Mouse (Mus musculus) midbrain, embryonic 16.5 days (tissue): ENCODE data around the gene Esyt2. TPM values are rescaled to one million over a fixed set of nuclear protein-coding genes. Genes with fewer than 3 reads are reported as not detected.

Experiments
- ATAC-seq: fragments of 200-750 bp; cut with Nextera tagmentation; 2 replicates; pipeline ENCODE4 v1.8.0; 2017; ENCODE audit warnings: moderate TSS enrichment
- H3K27ac ChIP-seq: fragments of 300-500 bp; sonication (generic); 2 replicates; pipeline ENCODE4 v1.5.1; 2014; ENCODE audit warnings: mild to moderate bottlenecking, low read length, mixed read lengths
- H3K27me3 ChIP-seq: fragments of 300-500 bp; sonication (generic); 2 replicates; pipeline ENCODE4 v1.6.1; 2014; ENCODE audit warnings: low read depth, low read length, mixed read lengths; ENCODE audit not compliant: control insufficient read depth, insufficient read depth
- H3K36me3 ChIP-seq: fragments of 300-500 bp; sonication (generic); 2 replicates; pipeline ENCODE4 v1.6.1; 2014; ENCODE audit warnings: mild to moderate bottlenecking, low read length, moderate library complexity, mixed read lengths; ENCODE audit not compliant: control insufficient read depth, insufficient read depth
- H3K4me1 ChIP-seq: fragments of 300-500 bp; sonication (generic); 2 replicates; pipeline ENCODE4 v1.6.1; 2014; ENCODE audit warnings: mild to moderate bottlenecking, low read length, mixed read lengths; ENCODE audit not compliant: control insufficient read depth, insufficient read depth
- H3K4me2 ChIP-seq: fragments of 300-500 bp; sonication (generic); 2 replicates; pipeline ENCODE4 v1.6.1; 2014; ENCODE audit warnings: mild to moderate bottlenecking, low read length, mixed read lengths
- H3K4me3 ChIP-seq: fragments of 300-500 bp; sonication (generic); 2 replicates; pipeline ENCODE4 v1.5.1; 2014; ENCODE audit warnings: low read depth, mild to moderate bottlenecking, low read length, moderate library complexity, mixed read lengths
- H3K9ac ChIP-seq: fragments of 300-500 bp; sonication (generic); 2 replicates; pipeline ENCODE4 v1.6.1; 2014; ENCODE audit warnings: low read depth, low read length, mixed read lengths
- H3K9me3 ChIP-seq: fragments of 300-500 bp; sonication (generic); replicated peaks from 2 replicates; pipeline ENCODE4 v1.6.1; 2014; ENCODE audit warnings: mild to moderate bottlenecking, low read length, mixed read lengths; ENCODE audit not compliant: control insufficient read depth, poor library complexity, severe bottlenecking
- WGBS: fragments of 180-500 bp; shearing (Covaris S2); extraction: QIAGEN DNeasy Blood & Tissue Kit; methylation state at CpG from one replicate; pipeline ENCODE4 v1.1.7; 2014; 5-methylcytosine and 5-hydroxymethylcytosine counted together
- polyA plus RNA-seq: library from polyadenylated mRNA; unstranded; fragments of >200 nt; fragmentation: Nextera tagmentation; extraction: Ambion mirVana; gene quantifications from 2 replicates; pipeline ENCODE4 v1.2.1, GENCODE M21; 2015

Esyt2 gene
- 12.0 and 12.1 TPM in 2 replicates for polyA plus RNA-seq

DNA sequence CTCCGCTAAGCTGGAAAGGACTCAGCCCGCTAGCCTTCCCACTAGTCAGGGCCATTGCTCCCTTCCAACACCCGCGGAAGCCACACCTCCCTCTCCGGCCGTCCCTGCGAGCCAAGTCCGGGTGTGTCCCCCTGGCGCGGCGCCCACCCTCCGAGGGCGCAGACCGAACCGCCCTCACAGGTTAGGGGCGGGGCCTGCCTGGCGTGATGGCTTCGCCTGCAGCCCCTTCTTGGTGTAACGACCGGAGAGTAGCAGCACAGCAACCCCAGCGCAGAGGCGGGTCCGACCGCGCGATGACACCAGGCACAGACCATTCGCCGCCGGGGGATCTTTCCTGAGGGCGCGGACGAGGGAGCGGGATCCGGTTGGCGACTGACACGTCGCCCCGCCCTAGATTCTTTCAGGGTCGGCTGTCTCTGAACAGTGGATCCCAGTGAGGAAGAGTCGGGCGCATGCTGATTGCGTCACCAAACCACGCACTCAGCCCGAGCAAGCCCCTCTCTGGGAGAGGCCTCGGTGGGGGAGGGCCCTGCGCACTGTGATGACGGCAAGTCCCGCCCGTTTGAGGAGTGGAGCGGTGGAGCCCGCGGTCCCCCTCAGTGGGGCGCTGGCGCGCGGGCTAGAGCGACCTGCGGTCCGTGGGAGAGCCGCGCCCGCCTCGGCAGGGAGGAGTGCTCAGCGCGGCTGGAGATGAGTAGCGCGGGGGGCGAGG lies at the start of gene Esyt2:
Gene Esyt2, plus strand, starts transcription at position 544 of the 712 bp plus-strand sequence.
- H3K9ac ChIP-seq, result peak within 1 kb of the TSS; percentile 96
- no peaks in the 10 kb centered on the region for H3K36me3 ChIP-seq
- peak within 1 kb of the TSS; percentile 98 for H3K27ac ChIP-seq
- no peaks in the 10 kb centered on the region for H3K27me3 ChIP-seq
- WGBS, result under 1% methylated on average over 63 of the region's 68 CpGs
- peaks cover 10% of the 10 kb centered on the region for H3K4me1 ChIP-seq
- H3K4me3 ChIP-seq, result peak within 1 kb of the TSS; percentile 99
- H3K4me2 ChIP-seq, result peak within 1 kb of the TSS; percentile 94
- ATAC-seq, result peak; percentile 98
- no peaks in the 10 kb centered on the region for H3K9me3 ChIP-seq

DNA sequence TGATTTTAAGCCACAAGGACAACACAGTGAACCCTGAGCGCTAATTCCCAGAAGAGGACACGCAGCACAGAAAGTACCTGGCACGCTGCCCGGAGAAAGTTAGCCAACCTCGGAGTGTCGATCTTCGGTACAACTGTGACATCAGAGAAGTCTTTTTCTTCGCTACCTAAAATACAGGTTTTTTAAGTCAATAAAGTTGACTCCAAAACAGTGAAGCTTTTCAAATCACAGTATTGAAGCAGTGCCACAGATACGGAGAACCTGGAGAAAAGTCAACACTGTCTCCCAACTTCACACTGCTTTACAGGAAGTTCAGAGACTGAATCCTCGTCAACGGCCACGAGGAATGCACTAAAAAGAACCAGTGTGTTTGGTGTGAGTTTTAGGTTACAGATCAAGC lies 49.4 kb upstream of the Esyt2 start:
- H3K4me3 ChIP-seq, result no peak overlapping the region
- no peak for ATAC-seq
- no peak overlapping the region for H3K27ac ChIP-seq
- H3K9me3 ChIP-seq, result no peaks in the 10 kb centered on the region
- no peaks in the 10 kb centered on the region for H3K4me1 ChIP-seq
- H3K27me3 ChIP-seq, result no peaks in the 10 kb centered on the region
- no peak overlapping the region for H3K4me2 ChIP-seq
- WGBS, result 71% methylated on average over 12 of the region's 12 CpGs
- peaks cover 4% of the 10 kb centered on the region for H3K36me3 ChIP-seq
- no peak overlapping the region for H3K9ac ChIP-seq

- no peak for ATAC-seq
- no peaks in the 10 kb centered on the region for H3K9me3 ChIP-seq
Observed at GRCm38 (mm10) chr12:116232061-116232460, 48.9 kb upstream of the Esyt2 start.

GRCm38 (mm10) chr12:116235356-116235755 lies 45.6 kb upstream of the Esyt2 start:
- H3K27ac ChIP-seq, result no peak overlapping the region
- H3K9ac ChIP-seq, result no peak overlapping the region
- H3K4me1 ChIP-seq, result no peaks in the 10 kb centered on the region
- no peaks in the 10 kb centered on the region for H3K27me3 ChIP-seq
- ATAC-seq, result no peak
- H3K36me3 ChIP-seq, result no peaks in the 10 kb centered on the region; the same call in 1 of the 2 replicates
- no peak overlapping the region for H3K4me3 ChIP-seq
- no peaks in the 10 kb centered on the region for H3K9me3 ChIP-seq
- H3K4me2 ChIP-seq, result no peak overlapping the region
- WGBS, result 86% methylated on average over 4 of the region's 4 CpGs

More at GRCm38 (mm10) chr12:116232061-116232460, 48.9 kb upstream of the Esyt2 start:
- no peaks in the 10 kb centered on the region for H3K4me1 ChIP-seq
- H3K36me3 ChIP-seq, result 0 out of 2 replicates have a peak, but pooled peaks cover 2% of the 10 kb centered on the region
- H3K4me2 ChIP-seq, result no peak overlapping the region
- no peaks in the 10 kb centered on the region for H3K27me3 ChIP-seq
- H3K27ac ChIP-seq, result no peak overlapping the region
- H3K4me3 ChIP-seq, result no peak overlapping the region
- H3K9ac ChIP-seq, result no peak overlapping the region
- 76% methylated on average over 1 of the region's 1 CpGs for WGBS

- H3K9ac ChIP-seq, result no peak overlapping the region
- peaks cover 5% of the 10 kb centered on the region for H3K36me3 ChIP-seq
- H3K9me3 ChIP-seq, result no peaks in the 10 kb centered on the region
- H3K27ac ChIP-seq, result no peak overlapping the region
- no peaks in the 10 kb centered on the region for H3K27me3 ChIP-seq
- H3K4me1 ChIP-seq, result no peaks in the 10 kb centered on the region
- H3K4me3 ChIP-seq, result no peak overlapping the region
- no peak overlapping the region for H3K4me2 ChIP-seq
- WGBS, result 92% methylated on average over 3 of the region's 3 CpGs
- no peak for ATAC-seq
Observed at GRCm38 (mm10) chr12:116236658-116237057, 44.3 kb upstream of the Esyt2 start.

GRCm38 (mm10) chr12:116238370-116238769 lies 42.6 kb upstream of the Esyt2 start:
- H3K4me1 ChIP-seq, result no peaks in the 10 kb centered on the region

DNA sequence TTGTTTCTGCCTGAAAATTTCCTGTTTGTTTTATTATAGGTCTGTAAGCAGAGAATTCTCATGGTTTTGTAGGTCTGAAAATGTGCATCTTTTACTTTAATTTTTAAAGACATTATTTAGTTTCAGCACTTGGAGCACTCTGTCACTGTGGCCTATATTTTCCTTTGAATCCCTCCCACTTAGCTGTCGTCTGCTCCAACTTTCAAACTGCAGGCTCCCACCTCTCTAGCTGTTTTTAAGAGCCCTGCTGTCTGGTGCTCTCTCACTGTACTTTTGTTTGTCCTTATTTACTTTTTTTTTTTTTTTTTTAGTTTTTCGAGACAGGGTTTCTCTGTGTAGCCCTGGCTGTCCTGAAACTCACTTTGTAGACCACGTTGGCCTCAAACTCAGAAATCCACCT lies 42.2 kb upstream of the Esyt2 start:
- no peak for ATAC-seq
- H3K4me3 ChIP-seq, result no peak overlapping the region
- 76% methylated on average over 3 of the region's 3 CpGs for WGBS
- no peaks in the 10 kb centered on the region for H3K27me3 ChIP-seq
- H3K27ac ChIP-seq, result no peak overlapping the region
- H3K9ac ChIP-seq, result no peak overlapping the region
- H3K9me3 ChIP-seq, result no peaks in the 10 kb centered on the region
- H3K4me1 ChIP-seq, result no peaks in the 10 kb centered on the region
- peaks cover 8% of the 10 kb centered on the region for H3K36me3 ChIP-seq
- H3K4me2 ChIP-seq, result no peak overlapping the region

More at GRCm38 (mm10) chr12:116238370-116238769, 42.6 kb upstream of the Esyt2 start:
- Histone ChIP-seq H3K36me3 (peaks cover 8% of the 10 kb centered on the region), H3K9me3 (no peaks in the 10 kb centered on the region), H3K27ac (no peak overlapping the region), H3K27me3 (no peaks in the 10 kb centered on the region), H3K9ac (no peak overlapping the region), H3K4me3 (no peak overlapping the region), H3K4me2 (no peak overlapping the region)
- no peak for ATAC-seq

- Histone ChIP-seq H3K9ac (no peak overlapping the region), H3K4me3 (no peak overlapping the region), H3K9me3 (no peaks in the 10 kb centered on the region), H3K4me1 (no peaks in the 10 kb centered on the region), H3K4me2 (no peak overlapping the region), H3K27me3 (no peaks in the 10 kb centered on the region), H3K36me3 (peaks cover 22% of the 10 kb centered on the region), H3K27ac (no peak overlapping the region)
- 91% methylated on average over 1 of the region's 1 CpGs for WGBS
- no peak for ATAC-seq
Observed at GRCm38 (mm10) chr12:116244601-116245000, 36.4 kb upstream of the Esyt2 start.

DNA sequence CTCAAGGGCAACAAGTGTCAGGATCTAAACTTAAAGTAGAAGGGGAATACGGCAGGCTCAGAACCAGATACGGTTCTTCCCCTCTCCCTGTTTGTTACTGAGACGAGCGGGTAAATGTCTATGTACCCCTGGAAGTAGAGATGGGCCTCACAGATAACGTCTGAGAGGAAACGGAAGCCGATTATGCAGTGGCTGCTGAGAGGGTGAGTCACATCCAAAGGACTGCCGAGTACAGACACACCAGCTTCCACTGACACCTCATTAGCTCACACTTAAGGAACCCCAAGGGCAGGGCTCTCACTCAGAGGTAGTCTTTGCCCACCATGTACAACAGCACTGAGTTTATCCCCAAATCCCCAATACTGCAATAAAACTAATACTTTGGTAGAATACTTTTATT lies 26.3 kb upstream of the Esyt2 start:
- H3K9me3 ChIP-seq, result no peaks in the 10 kb centered on the region
- H3K9ac ChIP-seq, result no peak overlapping the region
- H3K27ac ChIP-seq, result no peak overlapping the region
- no peaks in the 10 kb centered on the region for H3K4me1 ChIP-seq
- H3K36me3 ChIP-seq, result 0 out of 2 replicates have a peak, but pooled peaks cover 3% of the 10 kb centered on the region
- H3K27me3 ChIP-seq, result no peaks in the 10 kb centered on the region
- no peak overlapping the region for H3K4me3 ChIP-seq
- ATAC-seq, result no peak
- 91% methylated on average over 8 of the region's 8 CpGs for WGBS
- no peak overlapping the region for H3K4me2 ChIP-seq
